Mouse (Mus musculus) midbrain, embryonic 10.5 days (tissue): ENCODE data around the gene Hsp90ab1. TPM values are rescaled to one million over a fixed set of nuclear protein-coding genes. Genes with fewer than 3 reads are reported as not detected.
A peak's percentile ranks its signal among the peaks of the same experiment; 100 is the strongest.

Source experiments
- DNase-seq: peaks from one replicate; pipeline ENCODE4 v3.0.0-alpha.2; 2017; ENCODE audit warnings: low spot score
- H3K27ac ChIP-seq: fragments of 300-500 bp; sonication (generic); replicated peaks from 2 replicates; pipeline ENCODE4 v1.5.1; 2016; ENCODE audit warnings: mild to moderate bottlenecking
- H3K27me3 ChIP-seq: fragments of 300-500 bp; sonication (generic); 2 replicates; pipeline ENCODE4 v1.6.1; 2016; ENCODE audit warnings: low read depth, mild to moderate bottlenecking; ENCODE audit not compliant: poor library complexity, severe bottlenecking
- H3K36me3 ChIP-seq: fragments of 300-500 bp; sonication (generic); 2 replicates; pipeline ENCODE4 v1.6.1; 2016; ENCODE audit warnings: mild to moderate bottlenecking, moderate library complexity
- H3K4me1 ChIP-seq: fragments of 300-500 bp; sonication (generic); 2 replicates; pipeline ENCODE4 v1.6.1; 2016
- H3K4me3 ChIP-seq: fragments of 300-500 bp; sonication (generic); 2 replicates; pipeline ENCODE4 v1.5.1; 2016; ENCODE audit warnings: mild to moderate bottlenecking, moderate library complexity
- H3K9me3 ChIP-seq: fragments of 300-500 bp; sonication (generic); replicated peaks from 2 replicates; pipeline ENCODE4 v1.6.1; 2016; ENCODE audit warnings: mild to moderate bottlenecking
- WGBS: fragments of 180-500 bp; shearing (Covaris S2); methylation state at CpG from one replicate; pipeline ENCODE4 v1.1.7; 2016; 5-methylcytosine and 5-hydroxymethylcytosine counted together
- polyA plus RNA-seq: library from polyadenylated mRNA; unstranded; fragments of >200 nt; fragmentation: Nextera tagmentation; extraction: Ambion mirVana; gene quantifications from 2 replicates; pipeline ENCODE4 v1.2.1, GENCODE M21; 2016

The Hsp90ab1 gene
- polyA plus RNA-seq, 1 experiment from 2014 or later = 2,044 TPM

DNA sequence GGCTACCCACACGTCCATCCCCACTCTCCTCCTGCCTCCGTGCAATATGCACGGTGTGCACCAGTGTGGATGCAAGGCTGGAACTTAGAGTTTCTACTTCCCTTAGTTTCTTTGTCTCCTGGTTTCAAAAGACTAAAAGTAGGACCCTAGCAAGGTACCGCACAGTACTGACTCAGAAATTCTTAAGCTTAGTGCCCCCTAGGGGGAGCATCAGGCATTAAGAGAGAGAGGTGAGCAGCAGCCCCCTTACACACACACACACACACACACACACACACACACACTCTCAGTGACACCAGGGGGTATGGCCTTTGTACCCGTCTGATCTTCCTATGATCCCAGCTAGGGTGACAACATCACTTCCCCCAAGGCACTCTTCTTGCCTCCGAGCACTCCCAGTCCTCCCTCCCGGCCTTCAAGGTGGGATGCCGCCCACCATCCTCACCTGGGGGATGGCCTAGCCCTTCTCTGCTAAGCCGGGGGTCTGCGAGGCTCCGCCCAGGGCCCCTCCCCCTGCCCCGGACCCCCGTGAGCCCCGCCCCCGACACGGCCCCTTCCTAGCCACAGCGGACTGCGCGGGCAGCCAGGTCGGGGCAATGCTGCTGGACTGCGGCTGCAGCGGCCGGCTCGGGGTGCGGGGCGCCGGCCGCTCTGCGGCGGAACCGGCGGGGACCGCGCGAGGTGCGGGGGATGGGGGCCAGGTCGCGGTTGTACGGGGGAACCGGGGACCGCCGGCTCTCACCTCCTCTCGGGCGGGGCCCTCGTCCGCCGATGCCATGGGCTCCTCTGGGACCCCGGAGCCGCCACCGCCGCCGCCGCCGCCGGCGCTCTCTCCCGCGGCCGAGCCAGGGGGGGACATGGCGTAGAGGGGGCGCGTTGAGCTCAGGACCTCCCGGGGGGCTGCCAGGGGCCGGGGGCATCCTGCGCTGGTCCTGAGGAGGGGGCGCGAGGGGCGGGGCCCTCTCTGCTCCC is 24.2 kb downstream of the Hsp90ab1 start:
- Histone ChIP-seq H3K9me3 (no peaks in the 10 kb centered on the region), H3K27ac (peak overlapping the region; percentile 99), H3K36me3 (peaks cover 19% of the 10 kb centered on the region), H3K4me1 (peaks cover 70% of the 10 kb centered on the region), H3K4me3 (peak overlapping the region; percentile 96), H3K27me3 (peaks cover 58% of the 10 kb centered on the region)
- 2% methylated on average over 52 of the region's 68 CpGs for WGBS
- peak; percentile 75 for DNase-seq

DNA sequence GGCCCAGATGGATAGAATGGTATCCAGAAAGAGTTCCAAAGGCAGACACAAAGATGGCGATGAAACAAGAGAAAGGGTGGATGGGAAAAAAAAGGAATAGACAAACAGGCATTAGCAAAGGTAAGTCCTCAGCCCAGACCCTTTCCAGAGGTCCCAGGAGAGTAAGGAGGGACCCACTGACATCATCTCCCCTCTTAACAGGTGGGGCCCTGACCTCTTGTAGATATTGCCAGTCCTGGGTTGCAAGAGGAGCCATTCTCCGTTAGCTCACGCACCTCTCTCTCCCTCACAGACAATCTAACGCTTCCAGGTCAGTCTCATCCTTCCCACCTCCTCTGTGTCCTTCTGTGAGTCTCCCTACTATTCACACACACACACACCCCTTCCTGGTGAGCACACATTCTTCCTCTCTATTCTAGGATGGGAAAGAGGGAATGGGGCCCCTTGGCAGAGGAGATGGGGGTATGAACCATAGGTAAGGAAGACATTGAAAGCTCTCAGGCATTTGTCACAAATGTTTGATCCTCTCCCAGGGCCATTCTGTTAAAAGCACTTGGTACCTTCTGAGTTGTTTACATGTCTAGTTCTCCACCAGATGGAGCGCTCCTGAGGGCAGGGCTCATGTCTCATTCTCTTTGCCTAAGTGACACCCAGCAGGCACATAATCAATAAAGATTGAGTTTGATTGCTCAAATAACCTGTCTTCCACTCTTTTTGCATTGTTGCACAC is 25.4 kb downstream of the Hsp90ab1 start:
- no peak for DNase-seq
- H3K36me3 ChIP-seq = peaks cover 19% of the 10 kb centered on the region
- H3K27me3 ChIP-seq = peaks cover 70% of the 10 kb centered on the region
- 70% methylated on average over 5 of the region's 5 CpGs for WGBS
- no peak overlapping the region for H3K27ac ChIP-seq
- H3K4me3 ChIP-seq = peak overlapping the region; percentile 96; the same call in 1 of the 2 replicates
- no peaks in the 10 kb centered on the region for H3K9me3 ChIP-seq
- peaks cover 76% of the 10 kb centered on the region for H3K4me1 ChIP-seq

DNA sequence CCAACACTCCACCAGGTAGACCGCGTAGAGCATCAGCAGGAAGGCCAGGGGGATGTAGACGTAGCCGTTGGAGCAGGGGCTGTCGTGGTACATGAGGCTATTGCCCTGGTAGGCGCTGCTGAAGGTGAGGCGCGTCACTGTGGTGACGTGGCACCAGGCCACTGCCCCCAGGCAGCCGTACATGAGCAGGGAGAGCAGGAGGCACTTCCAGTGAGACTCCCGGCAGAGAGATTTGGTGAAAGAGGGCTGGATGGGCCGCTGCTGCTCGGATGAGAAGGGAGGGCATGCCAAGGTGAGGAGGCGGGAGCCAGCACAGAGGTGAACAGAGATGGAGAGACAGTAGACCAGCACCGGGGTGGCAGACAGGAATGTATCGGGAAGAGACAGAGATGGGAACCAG is 26.1 kb downstream of the Hsp90ab1 start:
- H3K36me3 ChIP-seq = peaks cover 19% of the 10 kb centered on the region
- H3K4me3 ChIP-seq = no peak overlapping the region
- H3K9me3 ChIP-seq = no peaks in the 10 kb centered on the region
- peaks cover 73% of the 10 kb centered on the region for H3K4me1 ChIP-seq
- DNase-seq = no peak
- H3K27ac ChIP-seq = no peak overlapping the region
- H3K27me3 ChIP-seq = peaks cover 77% of the 10 kb centered on the region
- 61% methylated on average over 16 of the region's 16 CpGs for WGBS

DNA sequence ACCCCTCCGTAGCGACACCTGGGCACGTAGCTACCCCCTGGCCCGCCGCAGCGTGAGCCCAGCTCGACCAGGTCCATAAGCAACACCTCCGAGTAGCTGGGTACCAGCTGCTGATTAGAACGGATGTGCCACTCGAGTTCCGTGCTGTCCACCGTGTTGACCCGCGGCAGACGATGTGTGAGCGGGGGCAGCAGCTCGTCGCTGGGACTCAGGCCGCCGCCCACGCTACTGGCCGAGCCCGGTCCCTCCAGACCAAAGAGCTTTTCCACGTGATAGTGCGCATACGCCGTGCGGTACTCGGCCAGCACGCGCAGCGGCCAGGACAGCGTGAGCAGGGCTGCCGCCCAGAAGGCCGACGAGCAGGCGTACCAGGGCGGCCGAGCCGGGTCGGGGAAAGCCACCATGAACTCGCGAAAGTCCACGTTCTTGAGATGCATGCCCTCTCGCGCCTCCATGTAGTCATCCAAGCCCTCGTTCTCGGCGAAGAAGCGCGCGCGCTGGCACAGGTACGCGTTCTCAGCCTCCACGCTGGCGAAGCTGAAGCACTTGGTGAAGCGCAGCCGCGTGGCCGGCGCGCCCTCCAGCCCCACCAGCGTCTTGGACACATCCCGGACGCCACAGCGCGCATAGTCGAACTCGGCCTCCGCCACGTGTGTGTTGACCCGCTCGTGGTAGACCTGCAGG is 27.7 kb downstream of the Hsp90ab1 start:
- peaks cover 19% of the 10 kb centered on the region for H3K36me3 ChIP-seq
- H3K9me3 ChIP-seq = no peaks in the 10 kb centered on the region
- DNase-seq = peak; percentile 49
- peak overlapping the region; percentile 30; the same call in 1 of the 2 replicates for H3K27ac ChIP-seq
- peak overlapping the region; percentile 45 for H3K4me3 ChIP-seq
- peaks cover 85% of the 10 kb centered on the region for H3K27me3 ChIP-seq
- WGBS = 3% methylated on average over 74 of the region's 74 CpGs
- H3K4me1 ChIP-seq = peaks cover 58% of the 10 kb centered on the region

DNA sequence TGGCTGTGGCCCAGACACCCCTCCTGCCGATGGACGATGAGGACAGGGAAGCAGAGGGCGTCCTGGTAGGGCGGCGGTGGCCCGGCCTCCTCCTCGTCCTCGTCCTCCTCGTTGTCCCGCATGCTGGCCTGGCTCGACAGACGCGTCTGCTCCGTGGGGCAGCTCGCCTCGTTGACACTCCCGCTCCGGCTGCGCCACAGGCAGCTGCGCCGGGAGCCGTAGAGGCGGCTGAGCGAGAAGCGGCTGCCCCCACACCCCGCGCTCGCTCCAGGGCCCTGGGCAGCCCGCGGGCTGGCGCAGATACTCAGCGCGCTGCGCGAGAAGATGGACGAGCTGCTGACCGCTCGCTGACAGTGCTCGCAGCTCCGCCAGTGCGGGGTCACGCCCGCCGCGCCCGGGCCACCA is 28.2 kb downstream of the Hsp90ab1 start:
- H3K4me1 ChIP-seq = peaks cover 53% of the 10 kb centered on the region
- peak overlapping the region; percentile 30; the same call in 1 of the 2 replicates for H3K27ac ChIP-seq
- peaks cover 19% of the 10 kb centered on the region for H3K36me3 ChIP-seq
- WGBS = under 1% methylated on average over 46 of the region's 46 CpGs
- peak overlapping the region; percentile 45 for H3K4me3 ChIP-seq
- H3K9me3 ChIP-seq = no peaks in the 10 kb centered on the region
- peak; percentile 52 for DNase-seq
- H3K27me3 ChIP-seq = peaks cover 84% of the 10 kb centered on the region

DNA sequence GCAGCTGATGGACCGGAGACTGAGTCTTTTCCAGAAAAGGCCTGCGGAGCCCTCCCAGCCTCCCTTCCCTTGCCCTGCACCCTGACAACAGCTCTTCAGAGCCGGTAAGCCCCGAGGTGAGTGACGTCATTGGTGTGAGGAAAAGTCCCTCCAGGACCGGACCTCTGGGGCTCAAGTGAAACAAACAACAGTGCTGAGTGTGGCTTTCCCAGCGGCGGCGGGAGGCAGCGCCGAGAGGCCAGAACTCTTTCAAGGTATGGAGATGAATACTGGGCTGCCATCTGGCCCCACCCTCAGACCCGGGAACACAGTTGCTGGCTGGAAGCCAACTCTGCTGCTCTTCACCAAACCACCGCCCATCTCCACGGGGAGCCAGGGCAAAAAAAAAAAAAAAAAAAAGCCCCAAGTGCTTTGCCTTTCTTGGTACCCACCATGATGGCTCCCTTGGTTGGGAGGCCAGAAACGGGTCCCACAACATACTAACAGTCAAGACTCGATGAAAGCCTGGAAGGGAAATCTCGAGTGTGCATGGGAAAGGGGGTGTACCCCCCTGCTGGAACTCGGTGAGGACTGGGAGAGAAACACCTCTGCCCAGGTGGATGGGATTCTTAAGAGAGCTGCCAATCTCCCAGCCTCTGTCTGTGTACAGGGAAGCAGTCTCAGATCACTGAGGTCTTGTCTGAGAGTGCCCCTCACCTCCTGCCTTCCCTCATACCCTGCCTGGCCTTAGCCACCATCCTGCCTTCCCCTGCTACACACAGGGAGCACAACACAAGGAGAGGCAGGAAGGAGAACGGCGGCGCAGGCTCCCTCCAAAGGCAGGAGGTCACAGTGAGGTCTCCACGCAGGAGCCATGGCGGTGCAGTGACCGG is 28.8 kb downstream of the Hsp90ab1 start:
- WGBS = 6% methylated on average over 24 of the region's 24 CpGs

DNA sequence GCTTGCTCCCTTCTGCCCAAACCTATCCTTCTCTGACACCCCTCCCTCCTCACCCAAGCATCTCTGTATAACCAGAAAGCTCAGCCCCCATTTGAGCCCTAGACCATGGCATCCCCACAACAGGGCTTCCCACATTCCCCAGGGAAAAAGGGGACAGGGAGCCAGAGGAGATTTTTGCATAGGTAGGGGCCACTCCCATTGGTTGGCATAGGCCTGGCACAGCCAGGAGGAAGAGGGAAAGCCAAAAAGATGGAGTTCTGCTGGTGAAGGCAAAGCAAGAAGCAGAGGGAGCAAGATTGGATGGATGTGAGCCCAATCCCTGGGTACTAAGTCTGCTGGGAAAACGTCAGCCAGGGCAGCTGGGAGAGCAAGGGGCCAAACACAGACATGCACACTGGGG is 30.0 kb downstream of the Hsp90ab1 start:
- Histone ChIP-seq H3K4me1 (peaks cover 36% of the 10 kb centered on the region), H3K27me3 (peaks cover 91% of the 10 kb centered on the region), H3K36me3 (peaks cover 19% of the 10 kb centered on the region), H3K4me3 (no peak overlapping the region), H3K9me3 (no peaks in the 10 kb centered on the region), H3K27ac (no peak overlapping the region)
- 25% methylated on average over 1 of the region's 1 CpGs for WGBS
- no peak for DNase-seq

More for the DNA sequence above, 28.8 kb downstream of the Hsp90ab1 start:
- Histone ChIP-seq H3K4me1 (peaks cover 48% of the 10 kb centered on the region), H3K36me3 (peaks cover 19% of the 10 kb centered on the region), H3K9me3 (no peaks in the 10 kb centered on the region), H3K27ac (peak overlapping the region; percentile 30; the same call in 1 of the 2 replicates), H3K4me3 (peak overlapping the region; percentile 45), H3K27me3 (peaks cover 91% of the 10 kb centered on the region)
- DNase-seq = peak; percentile 46

DNA sequence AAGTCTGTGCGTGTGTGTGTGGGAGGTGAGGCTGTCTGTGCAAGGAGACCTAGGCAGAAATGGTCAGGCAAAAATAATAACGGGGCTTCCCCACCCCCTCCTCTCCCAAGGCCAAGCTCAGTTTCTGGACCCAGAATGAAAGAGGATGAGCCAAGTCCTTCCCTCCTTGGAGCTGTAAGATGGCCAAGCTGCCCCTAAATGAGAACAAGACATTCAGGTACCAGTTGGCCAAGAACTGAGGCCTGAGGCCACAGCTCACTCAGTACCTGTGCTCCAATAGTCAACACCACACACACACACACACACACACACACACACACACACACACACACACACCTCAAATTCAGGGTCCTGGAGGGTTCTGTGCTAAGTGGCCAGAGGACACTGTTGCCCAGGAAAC is 30.4 kb downstream of the Hsp90ab1 start:
- no peaks in the 10 kb centered on the region for H3K9me3 ChIP-seq
- H3K4me3 ChIP-seq = no peak overlapping the region
- H3K4me1 ChIP-seq = peaks cover 32% of the 10 kb centered on the region
- H3K27ac ChIP-seq = no peak overlapping the region
- H3K36me3 ChIP-seq = peaks cover 19% of the 10 kb centered on the region
- no peak for DNase-seq
- peaks cover 91% of the 10 kb centered on the region for H3K27me3 ChIP-seq
- 87% methylated on average over 2 of the region's 2 CpGs for WGBS

DNA sequence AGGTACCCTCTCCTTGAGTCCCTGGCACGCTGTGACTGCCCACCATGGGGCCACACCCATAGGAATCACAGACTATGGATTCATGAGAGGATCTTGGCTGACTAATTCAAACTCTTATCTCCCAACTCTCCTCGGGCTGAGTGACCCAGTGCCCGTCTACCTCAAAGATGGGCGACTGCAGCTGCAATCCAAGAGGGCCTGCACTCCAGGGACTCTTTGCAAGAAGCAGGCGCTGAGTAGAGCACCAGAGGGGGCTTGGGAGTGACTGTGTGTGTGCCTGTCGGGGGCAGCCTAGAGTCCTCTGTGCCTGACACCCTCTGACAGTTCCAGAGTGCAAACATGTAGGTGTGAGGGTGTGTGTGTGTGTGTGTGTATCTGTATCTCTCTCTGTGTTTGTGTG is 30.9 kb downstream of the Hsp90ab1 start:
- H3K4me1 ChIP-seq = peaks cover 29% of the 10 kb centered on the region
- 39% methylated on average over 6 of the region's 6 CpGs for WGBS
- H3K9me3 ChIP-seq = no peaks in the 10 kb centered on the region
- H3K27me3 ChIP-seq = peaks cover 90% of the 10 kb centered on the region
- H3K4me3 ChIP-seq = no peak overlapping the region
- H3K36me3 ChIP-seq = peaks cover 19% of the 10 kb centered on the region
- no peak for DNase-seq
- H3K27ac ChIP-seq = no peak overlapping the region

DNA sequence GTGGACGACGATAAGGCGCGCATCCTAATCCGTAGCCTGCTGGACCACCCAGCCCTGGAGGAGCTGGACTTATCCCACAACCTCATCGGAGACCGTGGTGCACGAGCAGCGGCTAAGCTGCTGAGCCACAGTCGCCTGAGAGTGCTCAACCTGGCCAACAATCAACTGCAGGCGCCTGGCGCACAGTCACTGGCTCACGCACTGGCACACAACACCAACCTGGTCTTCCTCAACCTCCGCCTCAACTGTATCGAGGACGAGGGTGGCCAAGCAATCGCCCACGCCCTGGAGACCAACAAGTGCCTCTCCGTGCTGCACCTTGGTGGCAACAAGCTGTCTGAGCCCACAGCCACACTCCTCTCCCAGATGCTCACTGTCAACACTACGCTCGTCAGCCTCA is 33.4 kb downstream of the Hsp90ab1 start:
- H3K4me3 ChIP-seq = no peak overlapping the region
- peaks cover 4% of the 10 kb centered on the region; the same call in 1 of the 2 replicates for H3K36me3 ChIP-seq
- H3K27ac ChIP-seq = no peak overlapping the region
- 81% methylated on average over 21 of the region's 21 CpGs for WGBS
- no peaks in the 10 kb centered on the region for H3K9me3 ChIP-seq
- peaks cover 15% of the 10 kb centered on the region for H3K4me1 ChIP-seq
- DNase-seq = no peak
- H3K27me3 ChIP-seq = peaks cover 90% of the 10 kb centered on the region

DNA sequence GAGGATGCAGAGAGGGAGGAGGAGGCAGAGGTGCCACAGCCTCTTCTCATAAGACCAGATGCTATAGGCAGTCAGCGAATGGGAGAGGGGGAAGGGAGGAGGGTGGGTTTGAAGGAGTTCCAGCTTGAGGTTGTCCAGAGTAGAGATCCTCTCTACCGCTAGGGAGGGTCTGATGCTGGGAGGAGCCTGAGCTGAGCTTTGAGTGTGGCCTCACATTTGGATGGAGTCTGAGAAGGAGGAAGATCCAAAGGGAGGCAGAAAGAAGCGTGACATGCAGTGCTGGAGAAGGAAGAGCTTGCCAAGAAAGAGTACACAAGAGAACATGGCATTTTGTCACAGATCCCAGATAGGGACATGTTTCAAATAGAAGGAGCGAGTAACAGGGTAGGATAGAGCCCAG is 34.7 kb downstream of the Hsp90ab1 start:
- Histone ChIP-seq H3K27ac (no peak overlapping the region), H3K4me1 (peaks cover 2% of the 10 kb centered on the region; the same call in 1 of the 2 replicates), H3K9me3 (no peaks in the 10 kb centered on the region), H3K36me3 (no peaks in the 10 kb centered on the region), H3K4me3 (no peak overlapping the region), H3K27me3 (peaks cover 87% of the 10 kb centered on the region)
- DNase-seq = no peak
- 69% methylated on average over 4 of the region's 4 CpGs for WGBS
